In genomic region chr11:81193856-81194255, GRCm38 (mm10) we compare ENCODE assay signal across 17 mouse cellular contexts.
DNase-seq lines count a peak whose midpoint lies in the region; ATAC-seq lines count a peak whose summit lies in the region.
"Had no signal": no experiment of that assay in that cellular context is flagged by ENCODE, and none has a peak within 500 bp of the region (broad histone marks: within the 10 kb centered on the region; RNA-seq: fewer than 3 reads in every experiment).

No protein-coding gene starts in this region.

- H3K27ac ChIP-seq in heart, embryonic 10.5 days, result no peak overlapping the region
- no peak overlapping the region for H3K27ac ChIP-seq in neural tube, embryonic 15.5 days (replicated peaks)
- no peak overlapping the region for H3K27ac ChIP-seq in embryonic facial prominence, embryonic 14.5 days (replicated peaks; ENCODE audit: low read depth, low read length)
- H3K27ac ChIP-seq: embryonic facial prominence, embryonic 13.5 days; limb, embryonic 13.5 days; macrophage had no signal

- H3K4me2 ChIP-seq in neural tube, embryonic 15.5 days, result no peak overlapping the region
- H3K4me2 ChIP-seq in embryonic facial prominence, embryonic 14.5 days (ENCODE audit: low read depth, low read length), result no peak overlapping the region
- H3K4me2 ChIP-seq: embryonic facial prominence, embryonic 13.5 days; heart, embryonic 11.5 days; limb, embryonic 13.5 days had no signal

- H3K9me3 ChIP-seq in heart, embryonic 10.5 days, result no peaks in the 10 kb centered on the region
- H3K9me3 ChIP-seq in neural tube, embryonic 15.5 days (replicated peaks), result no peaks in the 10 kb centered on the region
- no peaks in the 10 kb centered on the region for H3K9me3 ChIP-seq in embryonic facial prominence, embryonic 14.5 days (ENCODE audit: control insufficient read depth, low read length)
- H3K9me3 ChIP-seq: embryonic facial prominence, embryonic 13.5 days; limb, embryonic 13.5 days had no signal

- no peak overlapping the region for H3K4me3 ChIP-seq in heart, embryonic 10.5 days
- no peak overlapping the region for H3K4me3 ChIP-seq in neural tube, embryonic 15.5 days (replicated peaks)
- H3K4me3 ChIP-seq in embryonic facial prominence, embryonic 14.5 days (ENCODE audit: low read depth, low read length), result no peak overlapping the region
- H3K4me3 ChIP-seq: embryonic facial prominence, embryonic 13.5 days; limb, embryonic 13.5 days had no signal

- 52% methylated on average over 4 of the region's 4 CpGs for WGBS in heart, embryonic 10.5 days
- 60% methylated on average over 4 of the region's 4 CpGs for WGBS in neural tube, embryonic 15.5 days
- WGBS in embryonic facial prominence, embryonic 14.5 days, result 49% methylated on average over 4 of the region's 4 CpGs

- no peak for ATAC-seq in neural tube, embryonic 15.5 days (ENCODE audit: low FRiP score)
- no peak for ATAC-seq in embryonic facial prominence, embryonic 14.5 days (ENCODE audit: low read depth)
- ATAC-seq: activated CD4-positive, CD25-positive, alpha-beta regulatory T cell, adult 4 months; forebrain, embryonic 16.5 days; inflammation-experienced regulatory T-cells, adult 6 months had no signal

- intact Hi-C loops in heart, postnatal 10 days (cut with DNase I), result no loop called here

- no peaks in the 10 kb centered on the region for H3K27me3 ChIP-seq in heart, embryonic 10.5 days (ENCODE audit: insufficient read depth, poor library complexity, severe bottlenecking)
- no peaks in the 10 kb centered on the region for H3K27me3 ChIP-seq in neural tube, embryonic 15.5 days (replicated peaks)
- H3K27me3 ChIP-seq in embryonic facial prominence, embryonic 14.5 days (replicated peaks; ENCODE audit: control insufficient read depth, insufficient read depth, low read length), result no peaks in the 10 kb centered on the region
- H3K27me3 ChIP-seq: embryonic facial prominence, embryonic 13.5 days; limb, embryonic 13.5 days had no signal

- peak; percentile 8 to 25 for DNase-seq in heart, postnatal 10 days
- no peak for DNase-seq in heart, embryonic 10.5 days (ENCODE audit: low spot score)
- DNase-seq in neural tube, embryonic 10.5 days (ENCODE audit: extremely low spot score, low spot score), result peak; percentile 33
- DNase-seq in embryonic facial prominence, embryonic 14.5 days (ENCODE audit: low spot score), result peak; percentile 77
- DNase-seq in yolk sac, embryonic 10.5 days (ENCODE audit: low spot score), result peak; percentile 5
- DNase-seq in spleen, postnatal 36 days (ENCODE audit: low spot score in 2 of 2), result no peak
- DNase-seq in frontal cortex, postnatal 14 days (ENCODE audit: low spot score in 2 of 2), result no peak
- DNase-seq: layer of hippocampus, adult 9-11 months; right cerebral cortex, postnatal 4 days had no signal

- no peaks in the 10 kb centered on the region for H3K4me1 ChIP-seq in heart, embryonic 10.5 days
- H3K4me1 ChIP-seq in neural tube, embryonic 15.5 days, result no peaks in the 10 kb centered on the region
- no peaks in the 10 kb centered on the region for H3K4me1 ChIP-seq in embryonic facial prominence, embryonic 14.5 days (ENCODE audit: control insufficient read depth, insufficient read depth, low read length)
- H3K4me1 ChIP-seq: embryonic facial prominence, embryonic 13.5 days; limb, embryonic 13.5 days had no signal

- no peaks in the 10 kb centered on the region for H3K36me3 ChIP-seq in heart, embryonic 10.5 days
- no peaks in the 10 kb centered on the region for H3K36me3 ChIP-seq in neural tube, embryonic 15.5 days
- H3K36me3 ChIP-seq in embryonic facial prominence, embryonic 14.5 days (ENCODE audit: control insufficient read depth, insufficient read depth, low read length), result no peaks in the 10 kb centered on the region
- H3K36me3 ChIP-seq: embryonic facial prominence, embryonic 13.5 days; limb, embryonic 13.5 days had no signal

- no peak overlapping the region for H3K9ac ChIP-seq in neural tube, embryonic 15.5 days (replicated peaks)
- no peak overlapping the region for H3K9ac ChIP-seq in embryonic facial prominence, embryonic 14.5 days (ENCODE audit: low read depth, low read length)
- H3K9ac ChIP-seq: embryonic facial prominence, embryonic 13.5 days; limb, embryonic 13.5 days had no signal

Comparison
In these comparisons a context has a peak if more than half of its experiments do, and no peak if none do; other contexts are left out.
1. DNase-seq: peak in heart, postnatal 10 days (2 of 2), neural tube, embryonic 10.5 days (single experiment), embryonic facial prominence, embryonic 14.5 days (single experiment) and yolk sac, embryonic 10.5 days (single experiment); none in heart, embryonic 10.5 days (single experiment), spleen, postnatal 36 days (0 of 2) and frontal cortex, postnatal 14 days (0 of 2).